Mouse (Mus musculus): ENCODE data around the gene Nek8. TPM values are rescaled to one million over a fixed set of nuclear protein-coding genes. Genes with fewer than 3 reads are reported as not detected.
"Not testable (repeated sequence)": the region's sequence is repeated elsewhere in the genome, so short reads cannot be mapped to it uniquely, and the experiment has no call there.

The Nek8 gene
- total RNA-seq (2021), result 1 to 10 TPM; 3.1 to 3.7 TPM
- long read RNA-seq, experiment 1, partial matches to known transcripts, result 2 of 7 reads
- long read RNA-seq, experiment 1, other reads (novel, unspliced or antisense), result 2 of 7 reads
- long read RNA-seq, experiment 2, partial matches to known transcripts, result 0 of 4 reads
- long read RNA-seq, experiment 2, other reads (novel, unspliced or antisense), result 0 of 4 reads

- peak; percentile 82 for DNase-seq
Observed at GRCm38 (mm10) chr11:78176402-78176862, at the start of gene Nek8, which contains the start of gene Tlcd1. Gene Nek8 (minus strand): TSS chr11:78176675. Gene Tlcd1 (plus strand): TSS chr11:78176711.

DNA sequence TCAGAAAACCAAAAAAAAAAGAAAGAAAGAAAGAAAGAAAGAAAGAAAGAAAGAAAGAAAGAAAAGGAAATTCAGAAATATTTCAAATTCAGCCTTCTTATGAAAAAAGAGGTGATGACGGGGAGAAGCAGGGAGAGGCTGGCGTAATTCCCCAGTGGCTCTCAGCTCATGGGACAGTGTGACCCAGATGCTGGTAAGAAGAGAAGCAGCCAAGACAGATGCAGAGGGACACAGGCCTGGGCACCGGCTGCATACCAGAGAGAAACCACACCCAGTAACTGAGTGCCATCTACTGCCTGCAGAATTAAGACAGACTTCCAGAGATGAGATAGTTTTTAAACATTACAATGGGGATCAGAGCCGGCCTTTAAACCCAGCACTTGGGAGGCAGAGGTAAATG is 47.1 kb upstream of the Nek8 start:
- DNase-seq, result no peak

- DNase-seq, result no peak
Observed at GRCm38 (mm10) chr11:78215709-78216317, 39.3 kb upstream of the Nek8 start.

- DNase-seq, result no peak
Observed at GRCm38 (mm10) chr11:78213086-78213817, 36.8 kb upstream of the Nek8 start.

GRCm38 (mm10) chr11:78211513-78211912 is 35.0 kb upstream of the Nek8 start:
- DNase-seq, result no peak

- no peak for DNase-seq
Observed at GRCm38 (mm10) chr11:78210615-78211014, 34.1 kb upstream of the Nek8 start.

DNA sequence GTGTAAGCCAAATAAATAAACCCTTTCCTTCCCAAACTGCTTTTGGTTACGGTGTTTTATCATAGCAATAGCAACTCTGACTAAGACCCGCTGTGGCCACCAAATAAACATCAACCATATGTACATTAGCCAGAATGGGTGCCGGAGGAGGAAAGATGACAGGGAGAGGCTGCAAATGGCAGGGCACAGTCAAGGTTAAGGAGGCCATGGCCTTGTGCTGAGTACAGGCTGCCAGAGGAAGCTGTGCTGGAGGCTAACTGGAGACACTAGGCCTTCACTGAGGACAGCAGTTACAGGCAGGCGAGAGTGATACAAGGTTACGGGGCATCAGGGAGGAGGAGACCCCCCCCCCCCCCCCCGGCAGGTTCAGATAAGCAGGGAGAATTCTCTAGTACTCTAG is 33.4 kb upstream of the Nek8 start:
- no peak for DNase-seq

DNA sequence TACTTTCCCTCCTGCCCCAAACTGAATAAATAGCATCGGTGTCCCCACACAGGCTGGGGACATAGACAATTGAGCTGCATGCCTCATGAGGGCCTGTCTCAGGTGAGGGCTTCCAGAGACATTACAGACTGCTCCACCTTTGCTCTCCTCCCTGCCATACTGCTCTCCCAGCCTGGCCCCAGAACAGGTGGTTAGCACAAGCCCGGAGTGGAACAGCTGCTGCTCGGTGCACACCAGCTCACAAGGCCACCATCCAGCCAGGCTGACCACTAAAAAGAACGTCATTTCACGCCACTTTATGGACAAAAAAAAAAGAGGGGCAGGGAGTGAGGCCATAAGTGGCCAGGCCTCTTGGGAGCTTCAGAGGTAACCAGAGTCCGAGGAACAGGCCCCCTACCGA is 30.7 kb upstream of the Nek8 start:
- DNase-seq, result no peak

- no peak for DNase-seq
Observed at GRCm38 (mm10) chr11:78205361-78206206, 29.1 kb upstream of the Nek8 start.

DNA sequence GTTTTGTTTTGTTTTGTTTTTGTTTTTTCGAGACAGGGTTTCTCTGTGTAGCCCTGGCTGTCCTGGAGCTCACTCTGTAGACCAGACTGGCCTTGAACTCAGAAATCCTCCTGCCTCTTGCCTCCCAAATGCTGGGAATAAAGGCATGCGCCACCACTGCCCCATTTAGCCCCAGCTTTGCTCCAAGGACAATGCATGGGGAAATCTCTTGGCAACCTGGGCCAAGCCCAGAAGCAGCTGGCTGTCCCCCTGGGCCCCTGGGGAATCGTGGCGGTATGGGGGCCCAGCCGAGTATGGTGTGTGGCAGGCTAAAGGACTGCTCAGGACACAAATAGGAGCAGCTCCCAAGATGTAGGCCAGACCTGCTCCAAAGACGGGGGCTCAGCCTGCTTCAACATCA is 27.8 kb upstream of the Nek8 start:
- no peak for DNase-seq

DNA sequence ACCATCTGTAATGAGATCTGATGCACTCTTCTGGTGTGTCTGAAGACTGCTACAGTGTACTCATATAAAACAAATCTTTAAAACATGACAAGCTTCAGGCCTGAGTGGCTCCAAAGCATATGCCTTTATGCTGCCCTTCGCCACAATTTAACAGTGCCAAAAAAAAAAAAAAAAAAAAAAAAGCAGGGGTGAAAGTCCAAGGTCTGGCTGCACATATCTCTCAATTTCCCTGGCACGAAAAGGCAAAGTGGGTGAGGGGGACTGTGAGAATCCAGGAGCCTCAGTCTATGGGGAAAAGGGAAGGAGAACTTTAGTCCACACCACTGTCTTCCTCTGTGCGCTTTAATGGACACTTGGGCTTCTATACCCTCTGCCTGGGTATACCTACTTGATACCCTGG is 25.9 kb upstream of the Nek8 start:
- no peak for DNase-seq

DNA sequence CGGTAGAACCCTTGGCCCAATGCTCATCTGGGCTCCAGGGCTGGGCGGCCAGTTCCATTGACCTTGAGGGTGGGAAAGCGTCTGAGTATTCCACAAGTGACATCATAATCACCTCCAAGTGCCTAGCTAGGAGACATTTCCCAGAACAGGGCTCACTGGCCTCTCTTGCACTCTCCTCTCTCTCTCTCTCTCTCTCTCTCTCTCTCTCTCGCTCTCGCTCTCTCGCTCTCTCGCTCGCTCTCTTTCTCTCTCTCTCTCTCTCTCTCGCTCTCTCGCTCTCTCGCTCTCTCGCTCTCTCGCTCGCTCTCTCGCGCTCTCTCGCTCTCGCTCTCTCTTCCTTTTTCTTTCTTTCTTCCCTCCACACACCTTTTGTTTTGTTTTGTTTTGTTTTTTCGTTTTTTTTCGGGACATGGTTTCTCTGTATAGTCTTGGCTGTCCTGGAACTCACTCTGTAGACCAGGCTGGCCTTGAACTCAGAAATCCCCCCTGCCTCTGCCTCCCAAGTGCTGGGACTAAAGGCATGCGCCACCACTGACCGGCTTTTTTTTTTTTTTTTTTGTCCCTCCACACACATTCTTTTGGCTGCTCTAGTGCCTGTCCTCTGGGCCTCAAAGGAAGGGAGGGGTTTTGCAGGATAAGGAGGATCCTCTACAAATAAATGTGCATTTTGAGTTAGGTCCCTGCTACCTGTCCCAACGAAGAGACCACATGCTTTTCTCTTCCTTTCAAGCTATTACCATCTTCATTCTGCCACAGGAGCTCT is 18.8 kb upstream of the Nek8 start:
- no peak for DNase-seq

- peak; percentile 74 for DNase-seq
Observed at GRCm38 (mm10) chr11:78194411-78195100, 18.1 kb upstream of the Nek8 start.

- DNase-seq, result no peak
Observed at GRCm38 (mm10) chr11:78193113-78193512, 16.6 kb upstream of the Nek8 start, which contains the start of gene Proca1. Gene Proca1 (plus strand): TSS chr11:78193392.

GRCm38 (mm10) chr11:78190041-78190440 is 13.6 kb upstream of the Nek8 start:
- DNase-seq, result no peak

- DNase-seq, result peak; percentile 73
Observed at GRCm38 (mm10) chr11:78189234-78190040, 13.0 kb upstream of the Nek8 start.

DNA sequence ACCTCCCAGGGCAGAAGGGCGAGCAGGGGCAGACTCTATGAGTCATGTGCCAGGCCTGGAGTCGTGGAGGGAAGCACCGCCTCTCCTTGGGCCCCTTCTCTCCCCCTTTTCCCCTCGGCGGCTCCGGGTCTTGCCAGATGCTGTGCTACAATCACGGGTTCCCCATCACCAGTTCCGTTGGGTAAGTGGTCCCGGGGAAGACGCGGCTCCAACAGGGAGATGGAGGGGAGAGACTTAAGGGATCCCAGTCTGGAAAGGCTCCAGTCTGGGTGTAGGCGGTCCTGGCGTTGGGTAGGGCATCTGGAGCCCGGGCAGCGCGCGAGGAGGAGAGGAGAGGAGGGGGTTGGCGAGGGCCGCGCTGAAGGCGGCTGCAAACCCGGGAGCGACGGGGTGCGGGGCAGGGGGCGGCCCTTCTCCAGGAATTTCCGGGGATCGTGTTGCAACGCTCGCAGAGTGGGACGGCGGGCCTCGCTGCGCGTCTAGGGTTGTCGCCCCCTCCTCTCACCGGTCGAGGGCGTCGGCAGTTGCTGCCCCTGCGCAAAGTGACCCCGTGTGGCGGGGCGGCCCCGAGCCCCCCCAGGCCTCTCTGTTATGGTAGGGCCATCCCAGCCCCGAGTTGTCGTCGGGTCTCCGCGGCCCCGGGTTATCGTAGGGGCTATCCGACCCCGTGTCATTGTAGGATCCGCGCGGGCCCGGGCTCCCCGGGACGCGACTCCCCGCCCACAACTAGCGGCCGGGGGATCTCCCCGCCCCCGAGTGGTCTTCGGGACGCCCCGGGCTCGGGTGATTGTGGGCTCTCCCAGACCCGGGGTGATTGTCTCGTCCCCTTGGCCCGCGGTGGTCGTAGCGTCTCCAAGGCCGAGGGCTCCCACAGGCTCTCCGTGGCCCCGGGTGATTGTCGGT is 12.1 kb upstream of the Nek8 start, which contains the start of gene Rab34:
TSS of gene Rab34 (plus strand) at position 100 of the 903 bp plus-strand sequence.
- peak; percentile 79 for DNase-seq

DNA sequence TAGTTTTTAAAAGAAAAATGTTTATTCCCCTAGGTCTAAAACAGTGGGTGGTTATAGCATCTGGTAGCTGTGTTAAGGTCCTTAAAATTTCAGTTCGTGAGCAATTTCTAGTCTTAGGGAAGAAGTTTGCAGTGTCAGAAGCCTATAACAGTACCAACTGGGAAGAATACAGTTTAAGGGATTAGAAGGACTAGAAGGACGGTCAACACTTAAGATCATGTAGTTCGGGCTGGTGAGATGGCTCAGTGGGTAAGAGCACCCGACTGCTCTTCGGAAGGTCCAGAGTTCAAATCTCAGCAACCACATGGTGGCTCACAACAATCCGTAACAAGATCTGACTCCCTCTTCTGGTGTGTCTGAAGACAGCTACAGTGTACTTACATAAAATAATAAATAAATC is 8.2 kb upstream of the Nek8 start:
- not testable (repeated sequence) for DNase-seq

Measured in gastrocnemius, postnatal 10 days (tissue).